Mouse (Mus musculus) CH12.LX (cell line): ENCODE results near the gene Borcs6. TPM values are rescaled to one million over a fixed set of nuclear protein-coding genes. Genes with fewer than 3 reads are reported as not detected.

ENCODE experiments used
- DNase-seq: peaks from one replicate; pipeline ENCODE4 v3.0.0-alpha.2; 2013; ENCODE audit errors: extremely low read depth
- H3K27ac ChIP-seq: 2 replicates; pipeline ENCODE4 v1.5.1; 2012; ENCODE audit warnings: low read depth, mild to moderate bottlenecking, control low read depth, moderate library complexity; ENCODE audit not compliant: insufficient read depth
- H3K27me3 ChIP-seq: replicated peaks from 2 replicates; pipeline ENCODE3; 2012; ENCODE audit warnings: inconsistent platforms
- H3K36me3 ChIP-seq, 2 experiments: replicated peaks in 1 of 2; 2 replicates each; pipeline versions ENCODE3 to v1.6.1; 2012; ENCODE audit warnings: inconsistent platforms in 1 of 2, low read length in 1 of 2, mild to moderate bottlenecking in 1 of 2, mixed read lengths in 1 of 2, moderate library complexity in 1 of 2; ENCODE audit not compliant: control insufficient read depth in 1 of 2, insufficient read depth in 1 of 2
- H3K4me1 ChIP-seq, 2 experiments: 2 replicates each; pipeline ENCODE4 v1.6.1; 2012; ENCODE audit warnings: inconsistent platforms in 1 of 2, moderate library complexity in 1 of 2; ENCODE audit not compliant: insufficient read depth in 2 of 2, control insufficient read depth in 1 of 2
- H3K4me2 ChIP-seq: 2 replicates; pipeline ENCODE4 v1.6.1; 2012; ENCODE audit warnings: low read depth, mild to moderate bottlenecking, control low read depth; ENCODE audit not compliant: poor library complexity, insufficient read depth, severe bottlenecking
- H3K4me3 ChIP-seq, 3 experiments: fragments of 150-350 bp in 1 of 3; sonication (generic) in 1 of 3; replicated peaks in 1 of 3; 2 replicates each; pipeline versions ENCODE3 to v1.5.1; 2011 to 2012; ENCODE audit warnings: low read depth in 2 of 3, low read length in 2 of 3, mild to moderate bottlenecking in 2 of 3, moderate library complexity in 2 of 3, control low read depth in 1 of 3, improper control_type of control experiment in 1 of 3, inconsistent platforms in 1 of 3, mixed read lengths in 1 of 3; ENCODE audit not compliant: poor library complexity in 1 of 3
- H3K79me2 ChIP-seq: replicated peaks from 2 replicates; pipeline ENCODE4 v1.6.1; 2012; ENCODE audit warnings: mild to moderate bottlenecking, moderate library complexity; ENCODE audit not compliant: control insufficient read depth, poor library complexity, insufficient read depth, severe bottlenecking; ENCODE audit errors: extremely low read depth
- H3K9ac ChIP-seq: 2 replicates; pipeline ENCODE4 v1.6.1; 2012; ENCODE audit warnings: low read depth, mild to moderate bottlenecking, control low read depth, moderate library complexity; ENCODE audit not compliant: insufficient read depth
- H3K9me3 ChIP-seq: replicated peaks from 2 replicates; pipeline ENCODE3; 2012; ENCODE audit warnings: low read length, inconsistent platforms, mixed read lengths
- BHLHE40 ChIP-seq: IDR thresholded peaks from 2 replicates; pipeline ENCODE4 v1.6.1; 2011; ENCODE audit warnings: mild to moderate bottlenecking, low read depth, low read length, improper control_type of control experiment
- CHD1 ChIP-seq: IDR thresholded peaks from 2 replicates; pipeline ENCODE4 v1.6.1; 2012; ENCODE audit warnings: low read depth, low read length, improper control_type of control experiment, inconsistent platforms
- CHD2 ChIP-seq: IDR thresholded peaks from 2 replicates; pipeline ENCODE4 v1.6.1; 2011; ENCODE audit warnings: low read length, improper control_type of control experiment
- CTCF ChIP-seq, 2 experiments: IDR thresholded peaks in 1 of 2; conservative IDR thresholded peaks in 1 of 2; 2 replicates each; pipeline ENCODE4 v1.5.1; 2011 to 2012; ENCODE audit warnings: low read depth in 2 of 2, low read length in 2 of 2, improper control_type of control experiment in 1 of 2, inconsistent platforms in 1 of 2, mild to moderate bottlenecking in 1 of 2, moderate library complexity in 1 of 2
- ELF1 ChIP-seq: IDR thresholded peaks from 2 replicates; pipeline ENCODE4 v1.6.1; 2014; ENCODE audit warnings: low read depth, mild to moderate bottlenecking, inconsistent platforms, low read length, improper control_type of control experiment
- EP300 ChIP-seq: IDR thresholded peaks from 2 replicates; pipeline ENCODE4 v1.6.1; 2011; ENCODE audit warnings: low read length, improper control_type of control experiment
- GABPA ChIP-seq: IDR thresholded peaks from 2 replicates; pipeline ENCODE4 v1.6.1; 2012; ENCODE audit warnings: low read depth, low read length, improper control_type of control experiment, inconsistent platforms; ENCODE audit not compliant: insufficient replicate concordance
- HCFC1 ChIP-seq: IDR thresholded peaks from 2 replicates; pipeline ENCODE4 v1.6.1; 2012; ENCODE audit warnings: low read depth, mild to moderate bottlenecking, inconsistent platforms, low read length, improper control_type of control experiment
- IRF4 ChIP-seq: IDR thresholded peaks from 2 replicates; pipeline ENCODE4 v1.6.1; 2014; ENCODE audit warnings: low read depth, mild to moderate bottlenecking, inconsistent platforms, low read length, improper control_type of control experiment
- JUN ChIP-seq: IDR thresholded peaks from 2 replicates; pipeline ENCODE4 v1.6.1; 2011; ENCODE audit warnings: low read depth, mild to moderate bottlenecking, low read length, improper control_type of control experiment, moderate library complexity; ENCODE audit not compliant: insufficient read depth
- JUND ChIP-seq: conservative IDR thresholded peaks from 2 replicates; pipeline ENCODE4 v1.6.1; 2011; ENCODE audit warnings: low read depth, low read length, improper control_type of control experiment
- KAT2A ChIP-seq: IDR thresholded peaks from 2 replicates; pipeline ENCODE4 v1.6.1; 2012; ENCODE audit warnings: low read length, improper control_type of control experiment, inconsistent platforms; ENCODE audit not compliant: insufficient replicate concordance
- MAFK ChIP-seq: IDR thresholded peaks from 2 replicates; pipeline ENCODE4 v1.6.1; 2011; ENCODE audit warnings: low read length, improper control_type of control experiment; ENCODE audit not compliant: insufficient replicate concordance
- MAX ChIP-seq: IDR thresholded peaks from 2 replicates; pipeline ENCODE4 v1.6.1; 2011; ENCODE audit warnings: low read length, improper control_type of control experiment
- MAZ ChIP-seq: IDR thresholded peaks from 2 replicates; pipeline ENCODE4 v1.6.1; 2012; ENCODE audit warnings: low read depth, mild to moderate bottlenecking, inconsistent platforms, low read length, improper control_type of control experiment, moderate library complexity
- MEF2A ChIP-seq: IDR thresholded peaks from 2 replicates; pipeline ENCODE4 v1.6.1; 2014; ENCODE audit warnings: low read depth, mild to moderate bottlenecking, inconsistent platforms, low read length, improper control_type of control experiment, borderline replicate concordance
- MXI1 ChIP-seq: IDR thresholded peaks from 2 replicates; pipeline ENCODE4 v1.6.1; 2011; ENCODE audit warnings: mild to moderate bottlenecking, low read depth, low read length, improper control_type of control experiment
- MYC ChIP-seq: IDR thresholded peaks from 2 replicates; pipeline ENCODE4 v1.6.1; 2011; ENCODE audit warnings: low read depth, mild to moderate bottlenecking, improper control_type of control experiment, low read length
- NELFE ChIP-seq: IDR thresholded peaks from 2 replicates; pipeline ENCODE4 v1.6.1; 2011; ENCODE audit warnings: low read depth, low read length, improper control_type of control experiment
- NRF1 ChIP-seq: IDR thresholded peaks from 2 replicates; pipeline ENCODE4 v1.6.1; 2014; ENCODE audit warnings: low read depth, mild to moderate bottlenecking, inconsistent platforms, low read length, improper control_type of control experiment, moderate library complexity
- PAX5 ChIP-seq: IDR thresholded peaks from 2 replicates; pipeline ENCODE4 v1.6.1; 2012; ENCODE audit warnings: low read length, inconsistent platforms, mixed read lengths
- POLR2A ChIP-seq: IDR thresholded peaks from 2 replicates; pipeline ENCODE4 v1.6.1; 2011; ENCODE audit warnings: low read depth, mild to moderate bottlenecking, improper control_type of control experiment, low read length
- POLR2AphosphoS2 ChIP-seq: IDR thresholded peaks from 2 replicates; pipeline ENCODE4 v1.6.1; 2011; ENCODE audit warnings: low read depth, low read length, improper control_type of control experiment
- RAD21 ChIP-seq: IDR thresholded peaks from 2 replicates; pipeline ENCODE4 v1.6.1; 2011; ENCODE audit warnings: low read depth, mild to moderate bottlenecking, low read length, improper control_type of control experiment, moderate library complexity
- RCOR1 ChIP-seq: conservative IDR thresholded peaks from 2 replicates; pipeline ENCODE4 v1.6.1; 2012; ENCODE audit warnings: low read depth, mild to moderate bottlenecking, inconsistent platforms, low read length, improper control_type of control experiment
- SIN3A ChIP-seq: IDR thresholded peaks from 2 replicates; pipeline ENCODE4 v1.6.1; 2012; ENCODE audit warnings: low read length, improper control_type of control experiment, inconsistent platforms
- TCF12 ChIP-seq: IDR thresholded peaks from 2 replicates; pipeline ENCODE4 v1.6.1; 2014; ENCODE audit warnings: low read depth, mild to moderate bottlenecking, inconsistent platforms, low read length, improper control_type of control experiment
- UBTF ChIP-seq: IDR thresholded peaks from 2 replicates; pipeline ENCODE4 v1.6.1; 2012; ENCODE audit warnings: low read depth, mild to moderate bottlenecking, inconsistent platforms, low read length, improper control_type of control experiment, moderate library complexity
- USF1 ChIP-seq: IDR thresholded peaks from 2 replicates; pipeline ENCODE4 v1.6.1; 2014; ENCODE audit warnings: low read depth, mild to moderate bottlenecking, inconsistent platforms, low read length, improper control_type of control experiment
- USF2 ChIP-seq: conservative IDR thresholded peaks from 2 replicates; pipeline ENCODE4 v1.6.1; 2011; ENCODE audit warnings: low read depth, low read length, improper control_type of control experiment
- ZC3H11A ChIP-seq: IDR thresholded peaks from 2 replicates; pipeline ENCODE4 v1.6.1; 2012; ENCODE audit warnings: low read depth, mild to moderate bottlenecking, inconsistent platforms, low read length, improper control_type of control experiment
- ZKSCAN1 ChIP-seq: IDR thresholded peaks from 2 replicates; pipeline ENCODE4 v1.6.1; 2012; ENCODE audit warnings: low read depth, inconsistent platforms, low read length, improper control_type of control experiment, borderline replicate concordance
- ZMIZ1 ChIP-seq: IDR thresholded peaks from 2 replicates; pipeline ENCODE4 v1.6.1; 2012; ENCODE audit warnings: low read depth, mild to moderate bottlenecking, inconsistent platforms, low read length, improper control_type of control experiment
- ZNF384 ChIP-seq: IDR thresholded peaks from 2 replicates; pipeline ENCODE4 v1.6.1; 2012; ENCODE audit warnings: low read depth, low read length, improper control_type of control experiment, inconsistent platforms
- dilution Hi-C: fragments of 300-500 bp; cut with MboI; formaldehyde crosslinking; loops from 2 replicates; pipeline ENCODE4 v1.14.3; 2020; ENCODE audit warnings: low sequenced_read_pairs; ENCODE audit not compliant: extremely low pct_unique_long_range_greater_than_20kb, extremely low pct_ligation_motif_present
- in situ Hi-C: fragments of 300-500 bp; cut with MboI; formaldehyde crosslinking; loops from 3 replicates; pipeline ENCODE4 v1.14.3; 2019; ENCODE audit warnings: low sequenced_read_pairs, low pct_ligation_motif_present, low pct_unique_long_range_greater_than_20kb, mixed read lengths
- polyA plus RNA-seq: library from polyadenylated mRNA; unstranded; fragments of >175 nt; gene quantifications from 2 replicates; pipeline ENCODE4 v1.2.1, GENCODE M21; 2012; ENCODE audit warnings: low read depth; ENCODE audit not compliant: insufficient read length
- total RNA-seq, 2 experiments: library from RNA; depleted of rRNA; stranded (reverse); fragments of 300-350 nt in 1 of 2; fragments of >200 nt in 1 of 2; gene quantifications; 2 replicates each; pipeline ENCODE4 v1.2.3; 2012 to 2014

The Borcs6 gene
- total and polyA plus RNA-seq, 3 experiments: 5.4 to 11.1 (median 7.3) TPM

DNA sequence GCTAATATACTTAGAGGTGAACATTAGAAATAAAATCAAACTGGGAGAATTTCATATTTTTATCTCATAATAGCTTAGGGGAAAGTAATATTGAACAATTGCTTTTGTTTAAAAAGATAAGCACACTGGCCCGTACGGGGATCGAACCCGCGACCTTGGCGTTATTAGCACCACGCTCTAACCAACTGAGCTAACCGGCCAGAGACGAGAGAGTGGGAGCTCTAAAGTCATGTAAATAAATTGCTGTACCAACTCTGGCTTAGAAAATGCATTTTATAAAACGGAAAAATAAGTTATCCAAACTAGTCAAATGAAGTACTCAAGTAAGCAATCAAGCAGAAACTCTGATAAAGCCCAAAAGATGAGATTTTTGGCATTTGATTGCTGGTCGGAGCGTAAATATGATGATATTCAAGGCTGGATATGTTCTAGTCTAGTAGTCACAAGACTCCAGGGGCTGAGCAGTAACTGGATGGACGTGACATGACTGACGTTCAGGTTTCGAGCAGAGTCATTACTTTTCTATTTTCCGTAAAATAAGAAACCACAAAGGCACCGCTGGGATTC is 2.8 kb downstream of the Borcs6 start (continued):
- TF ChIP-seq KAT2A (peak; percentile 81; the same call in 1 of the 2 replicates), MAZ (no peak), MAFK (peak; percentile 97), ELF1 (peak; percentile 95), BHLHE40 (peak; percentile 92), ZMIZ1 (no peak), EP300 (no peak), HCFC1 (peak; percentile 44; the same call in 1 of the 2 replicates), GABPA (no peak), IRF4 (0 out of 2 replicates have a peak, but pooled peaks have one; percentile 7), JUND (no peak)

GRCm38 (mm10) chr11:69062761-69063224 is 3.3 kb downstream of the Borcs6 start:
- peak overlapping the region; percentile 69 for H3K27ac ChIP-seq
- no peaks in the 10 kb centered on the region for H3K36me3 ChIP-seq
- H3K9me3 ChIP-seq: no peaks in the 10 kb centered on the region
- peak overlapping the region; percentile 48; the same call in 1 of the 2 replicates for H3K4me2 ChIP-seq
- in situ Hi-C loops: loop anchor here (5.0 kb wide), 1 partner anchor 55 kb away; no protein-coding TSS in a partner anchor
- H3K79me2 ChIP-seq: no peaks in the 10 kb centered on the region; the same call in none of the 2 replicates
- peak; percentile 97 for DNase-seq
- H3K27me3 ChIP-seq: peaks cover 6% of the 10 kb centered on the region
- peak overlapping the region; percentile 63 to 95 (median 77) for H3K4me3 ChIP-seq
- H3K9ac ChIP-seq: peak overlapping the region; percentile 82
- dilution Hi-C loops: no loop called here
- H3K4me1 ChIP-seq: peaks cover 7 to 40% of the 10 kb centered on the region in 2 experiments
- TF ChIP-seq MXI1 (peak; percentile 65; the same call in 1 of the 2 replicates), MYC (peak; percentile 97), EP300 (no peak), ZMIZ1 (no peak), UBTF (no peak), JUN (no peak), POLR2AphosphoS2 (no peak), ZNF384 (no peak), MAFK (peak; percentile 97), MEF2A (no peak), JUND (peak; percentile 68; the same call in 1 of the 2 replicates), USF2 (no peak), MAZ (no peak), IRF4 (peak; percentile 44; the same call in 1 of the 2 replicates), SIN3A (no peak; the same call in 1 of the 2 replicates), TCF12 (no peak), KAT2A (peak; percentile 75; the same call in 1 of the 2 replicates), POLR2A (no peak), RAD21 (no peak), ZC3H11A (no peak), NRF1 (peak; percentile 76), PAX5 (no peak), NELFE (no peak), GABPA (no peak), MAX (0 out of 2 replicates have a peak, but pooled peaks have one; percentile 39), RCOR1 (no peak), CHD2 (no peak), HCFC1 (peak; percentile 43), ELF1 (peak; percentile 97), CHD1 (no peak), USF1 (no peak), CTCF (conservative IDR thresholded peaks at IDR 0.05 in 1 of 2, IDR thresholded peaks at IDR 0.05 in 1 of 2; ENCODE audit: low read depth in 2 of 2, low read length in 2 of 2) (no peak), ZKSCAN1 (no peak)
